Mouse (Mus musculus): ENCODE data around the gene Dbf4. TPM values are rescaled to one million over a fixed set of nuclear protein-coding genes. Genes with fewer than 3 reads are reported as not detected.

The Dbf4 gene
- total RNA-seq, 2 experiments from 2014 or later: 5.0 to 7.8 TPM

DNA sequence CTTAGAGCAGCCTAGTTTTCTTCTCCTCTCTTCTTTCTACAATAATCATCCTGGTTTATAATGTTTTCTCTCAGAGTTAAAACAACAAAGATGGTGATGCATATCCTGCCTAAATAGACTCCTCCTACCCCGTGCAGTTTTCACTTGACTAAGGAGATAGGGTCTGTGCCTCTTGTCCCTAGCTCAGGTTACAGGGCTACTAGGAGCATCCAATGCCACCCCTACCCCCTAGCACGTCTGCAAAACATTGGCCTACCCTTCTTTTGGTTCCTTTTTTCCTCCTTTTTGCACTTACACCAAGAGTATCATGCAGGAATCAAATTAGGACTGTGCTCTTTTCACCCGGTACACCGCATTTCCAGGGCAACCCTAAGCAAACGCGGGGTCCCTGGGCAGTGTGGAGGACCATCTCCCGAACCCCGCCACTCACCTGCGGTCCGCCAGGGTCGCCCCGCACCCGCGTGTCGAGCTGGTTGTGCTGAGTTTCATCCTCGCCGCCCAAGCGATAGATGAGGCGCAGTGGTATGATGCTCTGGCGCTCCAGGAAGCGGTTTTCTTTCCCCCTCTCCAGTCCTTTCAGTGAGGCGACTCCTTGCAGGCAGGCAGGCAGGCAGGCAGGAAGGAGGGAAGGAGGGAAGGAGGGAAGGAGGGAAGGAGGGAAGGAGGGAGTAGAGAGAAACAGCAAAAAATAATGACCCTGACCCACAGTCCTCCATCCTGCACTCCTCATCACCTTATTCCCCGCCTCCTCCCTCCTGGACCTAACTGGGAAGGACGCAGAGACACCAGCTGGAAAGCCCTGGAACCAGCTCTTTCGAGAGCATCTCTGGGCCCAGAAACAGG lies 55.5 kb downstream of the Dbf4 start:
- DNase-seq: no peak

DNA sequence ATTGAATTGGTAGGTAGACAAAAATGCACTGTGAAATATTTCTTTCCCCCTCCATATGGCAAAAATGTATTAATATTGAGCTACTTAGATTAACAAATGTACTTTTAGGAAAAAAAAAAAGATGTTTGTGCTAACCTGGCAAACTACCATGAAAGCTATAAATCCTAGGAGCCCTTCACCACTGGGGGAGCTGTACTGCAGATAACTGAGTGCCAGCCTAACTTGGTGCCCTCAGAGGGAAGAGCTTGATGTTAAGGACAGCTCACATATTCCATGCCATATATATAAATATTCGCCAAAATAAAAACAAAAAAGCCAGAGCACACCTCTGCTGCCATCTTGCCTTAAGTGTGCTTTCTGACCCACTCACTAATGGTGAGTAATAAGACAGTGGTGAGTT lies 60.2 kb downstream of the Dbf4 start:
- DNase-seq: no peak

DNA sequence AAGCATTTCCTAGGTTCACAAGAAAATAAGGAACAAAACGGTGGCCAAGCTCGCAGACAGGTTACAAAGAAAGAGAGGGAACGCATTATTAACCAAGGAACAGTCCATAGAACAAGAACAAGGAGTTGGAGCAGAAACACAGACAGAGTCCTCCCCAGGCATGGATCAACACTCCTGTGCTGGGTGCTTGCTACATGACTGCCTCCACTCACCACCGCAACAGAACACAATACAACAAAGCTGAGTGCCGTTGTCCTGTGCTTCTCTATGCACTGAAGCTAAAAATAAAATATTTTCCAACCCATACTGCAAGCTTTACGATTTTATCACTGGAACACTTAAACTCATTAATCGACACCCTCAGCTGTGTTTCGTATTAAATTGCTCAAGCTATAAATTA lies 64.8 kb downstream of the Dbf4 start:
- no peak for DNase-seq

DNA sequence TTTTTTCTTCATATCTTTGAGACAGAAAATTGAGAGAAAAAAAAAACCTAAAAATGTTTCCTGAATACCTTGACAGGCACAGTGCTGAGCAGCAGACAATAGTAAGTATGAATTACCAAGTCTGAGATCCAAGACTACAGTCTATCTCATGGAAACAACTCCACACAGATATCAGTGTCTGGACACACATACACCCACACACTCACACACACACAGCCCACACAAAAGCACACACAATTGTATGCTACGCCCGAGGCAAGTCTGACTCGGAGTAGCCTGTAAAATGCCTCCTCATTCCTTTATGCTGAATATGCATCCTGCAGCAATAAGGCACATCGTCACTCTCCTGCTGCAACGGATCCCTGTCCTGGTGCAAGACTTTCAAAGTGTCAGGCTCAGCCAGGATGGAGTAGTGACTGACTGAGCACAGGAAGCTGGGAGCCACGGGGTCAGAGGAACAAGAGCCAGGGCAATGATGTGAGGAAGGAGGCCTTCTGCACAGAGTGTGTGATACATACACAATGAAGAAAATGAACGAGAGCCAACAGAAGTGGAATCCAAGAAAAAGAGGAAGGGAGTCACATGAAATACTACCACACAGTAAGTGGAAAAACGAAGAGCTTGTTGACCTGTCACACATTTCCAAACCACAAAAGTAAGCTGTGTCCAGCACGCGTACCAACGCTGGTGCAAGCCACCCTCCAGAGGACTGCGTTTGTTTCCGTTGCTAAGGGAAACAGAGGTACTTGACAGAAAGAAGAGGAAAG lies 65.4 kb downstream of the Dbf4 start:
- DNase-seq: no peak

DNA sequence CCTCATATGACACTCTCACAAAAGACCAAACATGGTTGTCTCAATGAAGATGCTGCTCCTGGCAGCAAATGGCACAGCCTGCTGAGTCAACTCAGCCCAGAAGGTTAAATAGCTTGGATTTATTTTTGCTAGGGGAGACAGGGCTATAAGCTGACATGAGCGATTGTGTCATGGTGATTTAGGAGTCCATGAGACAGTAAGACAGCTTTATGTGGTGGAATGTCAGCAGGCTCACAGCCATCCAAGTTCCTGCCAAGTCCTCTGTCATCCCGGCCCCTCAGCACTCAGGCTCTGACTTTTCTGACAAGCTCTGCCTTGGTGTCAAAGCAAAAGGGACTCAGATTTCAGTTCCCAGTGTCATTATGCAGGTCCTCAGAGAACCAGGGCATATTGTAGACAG lies 66.2 kb downstream of the Dbf4 start:
- no peak for DNase-seq

DNA sequence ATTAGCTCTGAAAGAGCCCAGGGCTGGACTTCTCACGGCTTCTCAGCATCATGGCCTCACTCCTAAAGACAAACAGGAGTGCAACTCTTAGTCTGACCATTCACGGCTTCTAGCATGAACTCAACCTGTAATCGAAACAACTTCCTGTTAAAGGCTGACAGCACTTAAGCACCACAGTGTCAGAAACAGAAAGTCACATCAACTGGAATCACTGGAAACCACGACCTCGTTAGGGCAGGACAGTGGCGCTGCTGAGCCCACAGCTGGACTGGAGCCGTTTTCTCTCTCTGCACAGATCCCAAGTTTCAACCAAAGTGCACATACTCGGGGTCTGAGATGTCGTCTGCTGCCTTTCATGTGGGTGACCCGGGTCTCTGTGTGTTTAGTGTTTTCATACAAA lies 73.0 kb downstream of the Dbf4 start:
- DNase-seq: no peak

Other genes with a start within 250 kb of the Dbf4 start
- 1 to 10 TPM; 5.6 to 7.2 TPM for gene Adam22, start 54.6 kb downstream of the Dbf4 start, total RNA-seq (2021)
- 1 to 10 TPM; 5.5 to 7.0 TPM for gene Slc25a40, start 134 bp upstream of the Dbf4 start, total RNA-seq (2021)
- under 1 TPM; 0.63 to 0.75 TPM for gene Rundc3b, start 200.2 kb upstream of the Dbf4 start, total RNA-seq (2021)
- 1 to 10 TPM; 2.0 to 2.6 TPM for gene Abcb1a, start 237.4 kb upstream of the Dbf4 start, total RNA-seq (2021)